ENCODE assay signal across 20 mouse cellular contexts in the genomic region with DNA sequence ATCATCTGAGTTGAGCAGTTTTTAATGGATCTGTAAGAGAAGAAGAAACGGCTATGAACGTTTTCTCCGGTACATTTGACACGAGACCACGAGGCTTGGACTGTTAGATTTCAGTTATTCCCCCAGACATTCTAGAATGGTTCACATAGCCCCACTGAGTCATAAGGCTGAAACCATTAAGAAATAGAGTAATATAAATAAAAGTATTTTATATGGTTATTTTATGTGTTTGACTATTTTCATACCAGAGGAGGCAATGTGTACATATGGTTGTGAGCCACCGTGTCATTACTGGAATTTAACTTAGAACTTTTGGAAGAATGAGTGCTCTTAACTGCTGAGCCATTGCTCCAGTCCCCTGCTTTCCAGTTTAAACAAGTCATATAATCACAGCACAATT. TPM values are rescaled to one million over a fixed set of nuclear protein-coding genes. Genes with fewer than 3 reads are reported as not detected.
DNase-seq lines count a peak whose midpoint lies in the region; TF ChIP-seq lines count a peak whose summit lies in the region.
"Had no signal": no experiment of that assay in that cellular context is flagged by ENCODE, and none has a peak within 500 bp of the region (broad histone marks: within the 10 kb centered on the region; RNA-seq: fewer than 3 reads in every experiment).

Gene 4930595M18Rik, minus strand, starts transcription at position 101 of the 400 bp plus-strand sequence.

- peak within 1 kb of the TSS; percentile 38; the same call in 1 of the 2 replicates for H3K4me3 ChIP-seq in testis, adult 2 months (ENCODE audit: control insufficient read depth, low read depth, low read length)

- DNase-seq in testis, postnatal 14 days (ENCODE audit: low spot score): no peak
- DNase-seq: adrenal gland, adult 2 months; adrenal gland, adult 8-10 months; adrenal gland, postnatal 10 days; adrenal gland, postnatal 14 days; adrenal gland, postnatal 25 days; adrenal gland, postnatal 36 days; B cell, adult 2 months; cerebellum, adult 11 months; cerebellum, adult 11-12 months; cerebellum, adult 18-20 months; cerebellum, adult 2 months had no signal

- no peak for TF ChIP-seq CTCF in testis, adult 2 months (IDR thresholded peaks at IDR 0.05; ENCODE audit: control insufficient read depth, insufficient read depth, insufficient replicate concordance, low read depth, low read length)

- no peaks in the 10 kb centered on the region for H3K27me3 ChIP-seq in testis, adult 2 months (ENCODE audit: control insufficient read depth, insufficient read depth, low read length)
- H3K27me3 ChIP-seq: CH12.LX had no signal

- TF ChIP-seq POLR2A in testis, adult 2 months (IDR thresholded peaks at IDR 0.05; ENCODE audit: control insufficient read depth, low read depth, low read length): no peak

- no peaks in the 10 kb centered on the region for H3K36me3 ChIP-seq in testis, adult 2 months (ENCODE audit: control insufficient read depth, insufficient read depth, low read length)
- H3K36me3 ChIP-seq: G1E had no signal

- H3K4me1 ChIP-seq in testis, adult 2 months (ENCODE audit: control insufficient read depth, insufficient read depth, low read length): no peaks in the 10 kb centered on the region

- H3K27ac ChIP-seq in testis, adult 2 months (ENCODE audit: control insufficient read depth, insufficient read depth, low read depth, low read length): peak within 1 kb of the TSS; percentile 93

RNA-seq across cellular contexts. Expression of gene 4930595M18Rik, which starts in this region (rescaled TPM):
- 1.7 and 2.2 TPM in 2 replicates for polyA plus RNA-seq in testis, adult 2 months (2012; rRNA removed)
- polyA plus RNA-seq: activated CD4-positive, CD25-positive, alpha-beta regulatory T cell, adult 4 months; adrenal gland, adult 2 months; brain, embryonic 14.5 days; C2C12; CD4-positive, CD25-positive, alpha-beta regulatory T cell, adult 4 months; cerebellum, adult 2 months; G1E; Patski had no signal
